Mouse (Mus musculus) brain, embryonic 14.5 days (tissue): Measurements from ENCODE around the gene Dhx36. TPM values are rescaled to one million over a fixed set of nuclear protein-coding genes. Genes with fewer than 3 reads are reported as not detected.

ENCODE experiments used
- DNase-seq: peaks from one replicate; pipeline ENCODE4 v3.0.0-alpha.2; 2011; ENCODE audit warnings: low read depth
- CTCF ChIP-seq: fragments of 200-500 bp; IDR thresholded peaks from 2 replicates; pipeline ENCODE4 v1.5.1; 2012; ENCODE audit warnings: inconsistent platforms, mild to moderate bottlenecking, moderate library complexity, borderline replicate concordance; ENCODE audit not compliant: insufficient read depth, insufficient read length; ENCODE audit errors: extremely low read depth
- POLR2A ChIP-seq: fragments of 200-500 bp; IDR thresholded peaks from 2 replicates; pipeline ENCODE4 v1.6.1; 2012; ENCODE audit warnings: mild to moderate bottlenecking, inconsistent platforms, borderline replicate concordance; ENCODE audit not compliant: poor library complexity, insufficient read depth, insufficient read length, severe bottlenecking; ENCODE audit errors: extremely low read depth
- polyA plus RNA-seq: library from polyadenylated mRNA; depleted of rRNA; stranded (reverse); fragments of >200 nt; gene quantifications from 2 replicates; pipeline ENCODE4 v1.2.3, GENCODE M21; 2012; rRNA removed

Gene Dhx36
- polyA plus RNA-seq, 1 experiment = 58.6 TPM

- DNase-seq = peak; percentile 84
These were observed 52.7 kb downstream of the Dhx36 start for GRCm38 (mm10) chr3:62454096-62454495.

GRCm38 (mm10) chr3:62452961-62453360 is 53.8 kb downstream of the Dhx36 start:
- no peak for DNase-seq
- TF ChIP-seq POLR2A = no peak
- no peak for TF ChIP-seq CTCF

More at GRCm38 (mm10) chr3:62454096-62454495, 52.7 kb downstream of the Dhx36 start:
- no peak for TF ChIP-seq CTCF
- no peak for TF ChIP-seq POLR2A

GRCm38 (mm10) chr3:62449871-62450496 is 56.8 kb downstream of the Dhx36 start:
- DNase-seq = no peak
- TF ChIP-seq POLR2A = no peak
- no peak for TF ChIP-seq CTCF

GRCm38 (mm10) chr3:62447151-62447550 is 59.7 kb downstream of the Dhx36 start:
- TF ChIP-seq CTCF (no peak), POLR2A (no peak)
- DNase-seq = no peak

- DNase-seq = no peak
- TF ChIP-seq POLR2A (no peak), CTCF (no peak)
These were observed 60.5 kb downstream of the Dhx36 start for GRCm38 (mm10) chr3:62446271-62446670.

- TF ChIP-seq POLR2A = no peak
- TF ChIP-seq CTCF = no peak
- DNase-seq = no peak
These were observed 63.1 kb downstream of the Dhx36 start for GRCm38 (mm10) chr3:62443582-62444194.

- no peak for TF ChIP-seq POLR2A
- no peak for TF ChIP-seq CTCF
- DNase-seq = no peak
These were observed 66.3 kb downstream of the Dhx36 start for GRCm38 (mm10) chr3:62440431-62440969.

- DNase-seq = no peak
These were observed 70.9 kb downstream of the Dhx36 start for GRCm38 (mm10) chr3:62435923-62436322.

GRCm38 (mm10) chr3:62433675-62434074 is 73.1 kb downstream of the Dhx36 start:
- DNase-seq = no peak
- TF ChIP-seq POLR2A (no peak), CTCF (no peak)

More at GRCm38 (mm10) chr3:62435923-62436322, 70.9 kb downstream of the Dhx36 start:
- TF ChIP-seq CTCF = no peak

- no peak for TF ChIP-seq CTCF
- no peak for TF ChIP-seq POLR2A
- peak; percentile 35 for DNase-seq
These were observed 88.2 kb downstream of the Dhx36 start for GRCm38 (mm10) chr3:62418387-62419138.

Other genes starting within 250 kb of the Dhx36 start
- gene Arhgef26, start 168.7 kb downstream of the Dhx36 start, polyA plus RNA-seq = 6.6 and 8.7 TPM in 2 replicates
- gene Gpr149, start 98.1 kb upstream of the Dhx36 start, polyA plus RNA-seq = 1.8 and 2.3 TPM in 2 replicates